Mouse (Mus musculus) layer of hippocampus, postnatal 14 days (tissue): ENCODE data around the gene Rnf43. TPM values are rescaled to one million over a fixed set of nuclear protein-coding genes. Genes with fewer than 3 reads are reported as not detected.

Experiments
- microRNA-seq, 2 experiments: library from miRNA; unstranded; fragments of <30 nt; microRNA quantifications; one replicate each; pipeline ENCODE4 v1.2.0; 2021
- total RNA-seq, 2 experiments: library from RNA; stranded (reverse); gene quantifications; 2 replicates each; pipeline ENCODE4 v1.2.3; 2021

The Rnf43 gene
- total RNA-seq, 2 experiments from 2014 or later: 2.5 to 4.1 TPM

Small RNA genes within 50 kb of the gene (microRNA-seq; reads per million reads assigned to microRNA genes)
- gene Mir142: 0 reads per million in 2 experiments
- gene Mir142b: 0 reads per million in 2 experiments

Other genes starting within 250 kb of the Rnf43 start
- gene Gm11492, start 96.1 kb upstream of the Rnf43 start, total RNA-seq: not detected
- 100 to 1,000 TPM in 1 of 2 experiments, 10 to 100 TPM in 1; 98.9 to 116 TPM for gene Sept4, start 93.8 kb upstream of the Rnf43 start, total RNA-seq
- 10 to 100 TPM; 80.4 to 95.4 TPM for gene Mtmr4, start 70.6 kb upstream of the Rnf43 start, total RNA-seq
- gene Hsf5, start 45.6 kb upstream of the Rnf43 start, total RNA-seq: under 1 TPM; 0.43 to 0.60 TPM
- 10 to 100 TPM; 60.6 to 63.4 TPM for gene Supt4a, start 74.8 kb downstream of the Rnf43 start, total RNA-seq
- 100 to 1,000 TPM; 144 to 163 TPM for gene Tspoap1, start 97.8 kb downstream of the Rnf43 start, total RNA-seq
- under 1 TPM; 0.14 to 0.52 TPM for gene Mpo, start 130.9 kb downstream of the Rnf43 start, total RNA-seq
- gene Lpo, start 165.6 kb downstream of the Rnf43 start, total RNA-seq: under 1 TPM; 0.35 to 0.62 TPM
- 1 to 10 TPM; 6.8 to 6.9 TPM for gene Mks1, start 190.5 kb downstream of the Rnf43 start, total RNA-seq
- gene Epx, start 212.8 kb downstream of the Rnf43 start, total RNA-seq: under 1 TPM; 0.41 to 0.51 TPM
- gene Olfr462, start 229.5 kb downstream of the Rnf43 start, total RNA-seq: not detected
- gene Olfr463, start 234.7 kb downstream of the Rnf43 start, total RNA-seq: not detected